Mouse (Mus musculus): ENCODE data around the gene Ppp4r2. TPM values are rescaled to one million over a fixed set of nuclear protein-coding genes. Genes with fewer than 3 reads are reported as not detected.

The Ppp4r2 gene
- polyA plus RNA-seq, 1 experiment: 20.9 TPM

- H3K4me1 ChIP-seq (ENCODE audit: control insufficient read depth, insufficient read depth, low read length): no peaks in the 10 kb centered on the region
- WGBS: 63% methylated on average over 6 of the region's 6 CpGs
- no peak for DNase-seq
- no peak overlapping the region for H3K4me3 ChIP-seq (replicated peaks; ENCODE audit: extremely low read depth, low read depth, low read length)
- TF ChIP-seq POLR2A (IDR thresholded peaks at IDR 0.05; ENCODE audit: borderline replicate concordance, extremely low read depth, low read depth, low read length) (no peak), CTCF (IDR thresholded peaks at IDR 0.05; ENCODE audit: insufficient read depth, low read length) (no peak)
Observed at GRCm38 (mm10) chr6:100826046-100826445, 7.4 kb upstream of the Ppp4r2 start.

GRCm38 (mm10) chr6:100828565-100828964 is 4.9 kb upstream of the Ppp4r2 start:
- Histone ChIP-seq H3K4me1 (ENCODE audit: control insufficient read depth, insufficient read depth, low read length) (peaks cover 2% of the 10 kb centered on the region), H3K4me3 (replicated peaks; ENCODE audit: extremely low read depth, low read depth, low read length) (no peak overlapping the region)
- DNase-seq: no peak
- 95% methylated on average over 7 of the region's 7 CpGs for WGBS
- TF ChIP-seq CTCF (IDR thresholded peaks at IDR 0.05; ENCODE audit: insufficient read depth, low read length): no peak
- no peak for TF ChIP-seq POLR2A (IDR thresholded peaks at IDR 0.05; ENCODE audit: borderline replicate concordance, extremely low read depth, low read depth, low read length)

DNA sequence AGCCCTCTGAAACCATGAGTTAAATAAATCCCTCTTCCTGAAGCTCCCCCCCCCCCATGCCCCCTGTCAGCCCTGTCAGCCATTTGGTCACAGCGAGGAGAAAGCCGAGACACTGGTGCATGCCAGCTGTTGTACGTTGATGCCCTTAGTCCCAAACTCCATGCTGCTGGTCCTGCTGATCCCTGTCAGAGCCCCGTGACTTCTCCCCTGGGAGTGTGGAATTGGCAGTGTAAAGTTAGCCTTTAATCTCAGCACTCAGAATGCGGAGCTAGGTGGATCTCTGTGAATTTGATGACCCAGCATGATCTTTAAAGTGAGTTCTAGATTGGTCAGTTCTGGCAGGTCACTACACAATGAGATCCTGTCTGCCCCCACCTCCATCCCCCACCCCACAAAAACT is 3.7 kb upstream of the Ppp4r2 start:
- 83% methylated on average over 5 of the region's 5 CpGs for WGBS
- Histone ChIP-seq H3K4me1 (ENCODE audit: control insufficient read depth, insufficient read depth, low read length) (peaks cover 7% of the 10 kb centered on the region), H3K4me3 (replicated peaks; ENCODE audit: extremely low read depth, low read depth, low read length) (no peak overlapping the region)
- no peak for DNase-seq
- TF ChIP-seq CTCF (IDR thresholded peaks at IDR 0.05; ENCODE audit: insufficient read depth, low read length) (no peak), POLR2A (IDR thresholded peaks at IDR 0.05; ENCODE audit: borderline replicate concordance, extremely low read depth, low read depth, low read length) (no peak)

DNA sequence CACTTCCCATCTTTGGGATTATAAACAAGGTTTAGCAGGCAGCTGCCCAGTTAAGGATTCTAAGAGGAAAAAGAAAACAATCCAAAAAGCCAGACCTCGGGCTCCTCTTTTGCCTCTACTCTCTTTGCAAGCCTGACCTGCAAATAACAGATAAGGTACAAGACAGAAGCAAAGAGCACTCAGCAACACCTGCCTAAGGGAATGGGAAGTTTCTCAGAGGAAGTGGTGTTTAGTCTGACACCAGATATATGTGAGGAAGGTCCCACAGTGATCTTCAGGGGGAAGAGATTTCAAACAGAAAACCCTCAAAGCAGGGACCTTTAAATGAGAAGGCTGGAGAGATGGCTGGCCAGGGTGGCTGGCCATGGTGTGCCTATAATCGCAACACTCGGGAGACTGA is 2.2 kb upstream of the Ppp4r2 start:
- Histone ChIP-seq H3K4me3 (replicated peaks; ENCODE audit: extremely low read depth, low read depth, low read length) (no peak overlapping the region), H3K4me1 (ENCODE audit: control insufficient read depth, insufficient read depth, low read length) (peaks cover 11% of the 10 kb centered on the region)
- DNase-seq: no peak
- WGBS: 74% methylated on average over 3 of the region's 3 CpGs
- no peak for TF ChIP-seq POLR2A (IDR thresholded peaks at IDR 0.05; ENCODE audit: borderline replicate concordance, extremely low read depth, low read depth, low read length)

GRCm38 (mm10) chr6:100831751-100832150 is 1.7 kb upstream of the Ppp4r2 start:
- 63% methylated on average over 6 of the region's 6 CpGs for WGBS
- no peak for TF ChIP-seq CTCF (IDR thresholded peaks at IDR 0.05; ENCODE audit: insufficient read depth, low read length)
- no peak for TF ChIP-seq POLR2A (IDR thresholded peaks at IDR 0.05; ENCODE audit: borderline replicate concordance, extremely low read depth, low read depth, low read length)
- peaks cover 11% of the 10 kb centered on the region for H3K4me1 ChIP-seq (ENCODE audit: control insufficient read depth, insufficient read depth, low read length)
- DNase-seq: no peak
- H3K4me3 ChIP-seq (replicated peaks; ENCODE audit: extremely low read depth, low read depth, low read length): no peak overlapping the region

DNA sequence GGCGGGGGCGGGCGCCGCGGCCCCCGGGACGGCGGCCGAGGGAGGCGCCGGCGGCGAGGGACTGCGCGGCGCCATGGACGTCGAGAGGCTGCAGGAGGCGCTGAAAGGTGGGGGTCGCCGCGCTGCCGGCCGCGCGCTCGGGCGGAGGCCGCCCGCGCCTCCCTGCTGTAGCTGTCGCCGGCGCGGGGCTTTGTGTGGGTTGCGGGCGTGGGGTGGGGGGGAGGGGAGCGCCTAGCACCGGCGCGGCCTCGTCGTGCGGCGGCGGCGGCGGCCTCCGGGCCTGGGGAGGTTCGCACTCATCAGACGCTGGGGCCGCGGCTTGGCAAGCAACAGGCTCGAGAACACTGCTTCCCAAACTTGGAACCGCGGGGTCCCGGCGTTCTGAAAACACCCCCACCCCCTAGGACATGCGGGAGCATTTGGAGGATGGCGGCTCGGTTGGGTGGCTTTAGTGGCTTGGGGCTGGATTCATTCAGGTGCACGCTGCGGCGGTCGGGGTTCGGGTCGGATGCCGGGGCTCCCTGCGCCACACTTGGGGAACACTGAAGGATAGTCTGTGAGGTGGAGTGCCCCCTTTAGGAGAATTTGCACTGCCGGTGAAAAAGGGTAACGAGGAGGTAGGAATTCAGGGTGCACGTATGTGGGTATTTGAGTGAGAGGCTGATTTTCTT is 524 bp downstream of the Ppp4r2 start:
- TF ChIP-seq POLR2A (IDR thresholded peaks at IDR 0.05; ENCODE audit: borderline replicate concordance, extremely low read depth, low read depth, low read length) (0 out of 2 replicates have a peak, but pooled peaks have one; percentile 3), CTCF (IDR thresholded peaks at IDR 0.05; ENCODE audit: insufficient read depth, low read length) (no peak)
- H3K4me3 ChIP-seq (replicated peaks; ENCODE audit: extremely low read depth, low read depth, low read length): peak overlapping the region; percentile 98
- under 1% methylated on average over 71 of the region's 72 CpGs for WGBS
- DNase-seq: peak; percentile 59
- H3K4me1 ChIP-seq (ENCODE audit: control insufficient read depth, insufficient read depth, low read length): peaks cover 13% of the 10 kb centered on the region

- H3K4me1 ChIP-seq (ENCODE audit: control insufficient read depth, insufficient read depth, low read length): peaks cover 17% of the 10 kb centered on the region
- 33% methylated on average over 9 of the region's 9 CpGs for WGBS
- H3K4me3 ChIP-seq (replicated peaks; ENCODE audit: extremely low read depth, low read depth, low read length): peak overlapping the region; percentile 98
- no peak for TF ChIP-seq CTCF (IDR thresholded peaks at IDR 0.05; ENCODE audit: insufficient read depth, low read length)
- TF ChIP-seq POLR2A (IDR thresholded peaks at IDR 0.05; ENCODE audit: borderline replicate concordance, extremely low read depth, low read depth, low read length): no peak
- DNase-seq: no peak
Observed at GRCm38 (mm10) chr6:100834489-100835160, 1.2 kb downstream of the Ppp4r2 start.

DNA sequence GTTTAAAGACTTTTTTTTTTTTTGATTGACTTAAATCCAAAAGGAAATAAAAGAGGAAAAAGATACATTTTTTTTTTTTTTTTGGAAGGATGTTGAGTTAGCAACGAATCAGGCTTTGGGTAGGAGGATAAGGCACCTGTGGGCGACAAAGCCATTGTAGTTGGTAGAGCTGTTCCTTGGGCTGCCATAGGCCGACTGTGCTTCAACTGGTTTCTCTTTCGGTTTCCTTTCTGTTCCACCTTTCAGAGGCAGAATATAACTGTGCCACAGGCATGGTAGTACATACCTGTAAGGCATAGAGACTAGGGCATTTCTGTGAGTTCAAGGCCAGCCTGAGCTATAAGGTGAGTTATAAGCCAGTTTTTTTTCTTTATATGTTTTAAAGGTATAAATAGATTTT is 11.6 kb downstream of the Ppp4r2 start:
- Histone ChIP-seq H3K4me1 (ENCODE audit: control insufficient read depth, insufficient read depth, low read length) (peaks cover 12% of the 10 kb centered on the region), H3K4me3 (replicated peaks; ENCODE audit: extremely low read depth, low read depth, low read length) (no peak overlapping the region)
- TF ChIP-seq POLR2A (IDR thresholded peaks at IDR 0.05; ENCODE audit: borderline replicate concordance, extremely low read depth, low read depth, low read length) (no peak), CTCF (IDR thresholded peaks at IDR 0.05; ENCODE audit: insufficient read depth, low read length) (no peak)
- no peak for DNase-seq
- 77% methylated on average over 4 of the region's 4 CpGs for WGBS

- Histone ChIP-seq H3K4me1 (ENCODE audit: control insufficient read depth, insufficient read depth, low read length) (peaks cover 26% of the 10 kb centered on the region), H3K4me3 (replicated peaks; ENCODE audit: extremely low read depth, low read depth, low read length) (no peak overlapping the region)
- 66% methylated on average over 5 of the region's 5 CpGs for WGBS
- no peak for DNase-seq
- TF ChIP-seq POLR2A (IDR thresholded peaks at IDR 0.05; ENCODE audit: borderline replicate concordance, extremely low read depth, low read depth, low read length): no peak
- no peak for TF ChIP-seq CTCF (IDR thresholded peaks at IDR 0.05; ENCODE audit: insufficient read depth, low read length)
Observed at GRCm38 (mm10) chr6:100847264-100847663, 13.8 kb downstream of the Ppp4r2 start.

Data from lung, adult 2 months (tissue).